Mouse (Mus musculus): ENCODE results near the gene Adprh.

DNA sequence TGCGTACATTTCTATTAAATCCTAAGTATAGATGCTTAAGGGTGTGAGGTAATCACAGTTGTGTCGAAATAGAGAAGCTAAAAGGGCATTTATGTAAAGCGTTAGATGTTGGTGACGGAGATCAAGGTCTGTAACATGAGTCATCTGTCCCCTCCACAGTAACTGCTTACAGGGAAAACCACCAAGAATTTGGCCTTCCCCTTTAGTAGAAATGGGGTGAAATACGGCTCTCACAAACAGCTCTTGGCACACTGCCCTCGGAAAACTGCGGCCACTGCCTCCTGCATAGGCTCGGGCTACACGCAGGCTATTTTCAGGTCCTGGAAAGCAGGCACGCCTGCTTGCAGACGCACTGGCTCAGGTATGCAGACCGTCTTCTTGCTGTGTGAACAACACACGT, 56.3 kb downstream of the Adprh start:
- TF ChIP-seq CTCF (IDR thresholded peaks at IDR 0.05; ENCODE audit: borderline replicate concordance, insufficient read depth, low read length) (no peak), POLR2A (IDR thresholded peaks at IDR 0.05; ENCODE audit: low read depth, low read length) (no peak)
